Mouse (Mus musculus) limb, embryonic 14.5 days (tissue): ENCODE data around the gene Gm6020. TPM values are rescaled to one million over a fixed set of nuclear protein-coding genes. Genes with fewer than 3 reads are reported as not detected.
A peak's percentile ranks its signal among the peaks of the same experiment; 100 is the strongest.

Experiments
- ATAC-seq: fragments of 200-750 bp; cut with Nextera tagmentation; 2 replicates; pipeline ENCODE4 v1.8.0; 2017; ENCODE audit warnings: low read depth, moderate number of reproducible peaks, moderate TSS enrichment; ENCODE audit not compliant: low FRiP score
- DNase-seq: peaks from one replicate; pipeline ENCODE4 v3.0.0-alpha.2; 2015; ENCODE audit warnings: low spot score
- H3K27ac ChIP-seq: fragments of 300-500 bp; sonication (generic); replicated peaks from 2 replicates; pipeline ENCODE4 v1.5.1; 2014; ENCODE audit warnings: low read depth, mild to moderate bottlenecking, low read length, moderate library complexity, mixed read lengths
- H3K27me3 ChIP-seq: fragments of 300-500 bp; sonication (generic); 2 replicates; pipeline ENCODE4 v1.6.1; 2014; ENCODE audit warnings: low read length, mixed read lengths; ENCODE audit not compliant: control insufficient read depth, insufficient read depth
- H3K36me3 ChIP-seq: fragments of 300-500 bp; sonication (generic); 2 replicates; pipeline ENCODE4 v1.6.1; 2014; ENCODE audit warnings: mild to moderate bottlenecking, low read length, moderate library complexity, mixed read lengths; ENCODE audit not compliant: control insufficient read depth, insufficient read depth
- H3K4me1 ChIP-seq: fragments of 300-500 bp; sonication (generic); 2 replicates; pipeline ENCODE4 v1.6.1; 2014; ENCODE audit warnings: antibody characterized with exemption, low read length, mixed read lengths; ENCODE audit not compliant: control insufficient read depth, insufficient read depth
- H3K4me2 ChIP-seq: fragments of 300-500 bp; sonication (generic); replicated peaks from 2 replicates; pipeline ENCODE4 v1.6.1; 2014; ENCODE audit warnings: low read depth, mild to moderate bottlenecking, low read length, moderate library complexity; ENCODE audit not compliant: severe bottlenecking
- H3K4me3 ChIP-seq: fragments of 300-500 bp; sonication (generic); replicated peaks from 2 replicates; pipeline ENCODE4 v1.5.1; 2014; ENCODE audit warnings: low read length
- H3K9ac ChIP-seq: fragments of 300-500 bp; sonication (generic); 2 replicates; pipeline ENCODE4 v1.6.1; 2014; ENCODE audit warnings: mild to moderate bottlenecking, low read depth, low read length, moderate library complexity; ENCODE audit not compliant: severe bottlenecking
- H3K9me3 ChIP-seq: fragments of 300-500 bp; sonication (generic); 2 replicates; pipeline ENCODE4 v1.6.1; 2016; ENCODE audit warnings: low read length; ENCODE audit not compliant: control insufficient read depth
- POLR2A ChIP-seq: fragments of 200-500 bp; IDR thresholded peaks from 2 replicates; pipeline ENCODE4 v1.8.0; 2012; ENCODE audit warnings: inconsistent platforms, mild to moderate bottlenecking, moderate library complexity, borderline replicate concordance; ENCODE audit not compliant: insufficient read depth, insufficient read length; ENCODE audit errors: extremely low read depth
- WGBS: fragments of 180-500 bp; shearing (Covaris S2); extraction: QIAGEN DNeasy Blood & Tissue Kit; methylation state at CpG from one replicate; pipeline ENCODE4 v1.1.7; 2014; 5-methylcytosine and 5-hydroxymethylcytosine counted together
- polyA plus RNA-seq, 2 experiments: library from polyadenylated mRNA; depleted of rRNA in 1 of 2; stranded (reverse) in 1 of 2; unstranded in 1 of 2; fragments of >200 nt; fragmentation: Nextera tagmentation in 1 of 2; extraction: Ambion mirVana in 1 of 2; gene quantifications; 2 replicates each; pipeline versions ENCODE4 v1.2.1 to v1.2.3; 2012 to 2014

The Gm6020 gene
- polyA plus RNA-seq, 2 experiments, result not detected

DNA sequence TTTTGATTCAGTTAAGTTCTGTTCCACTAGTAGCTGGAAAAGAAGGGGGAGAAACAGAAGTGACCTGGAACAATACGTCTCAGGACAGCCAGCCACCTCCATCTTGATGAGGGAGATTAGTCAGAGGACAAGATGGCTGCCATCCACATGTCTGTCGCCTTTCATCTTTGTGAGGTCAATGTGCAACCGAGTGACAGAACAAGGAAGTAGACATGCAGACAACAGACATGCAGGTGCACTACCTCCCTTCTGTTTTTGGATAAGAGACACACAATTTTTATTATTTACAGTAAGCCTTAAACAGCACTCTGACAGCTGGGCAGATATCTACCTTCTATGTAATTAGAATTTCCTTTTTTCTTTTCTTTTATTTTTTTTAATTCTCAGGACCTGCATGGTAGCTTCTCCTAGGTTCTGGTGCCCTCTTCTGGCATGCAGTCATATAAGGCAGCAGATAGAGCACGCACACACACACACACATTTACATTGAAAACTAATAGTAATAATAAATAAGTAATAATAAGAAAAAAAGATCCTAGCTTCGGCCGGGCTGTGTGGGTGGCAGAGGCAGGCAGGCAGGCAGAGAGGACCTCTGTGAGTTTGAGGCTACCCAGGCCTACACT, 40.1 kb downstream of the Gm6020 start:
- H3K9ac ChIP-seq, result no peak overlapping the region
- no peaks in the 10 kb centered on the region for H3K4me1 ChIP-seq
- no peaks in the 10 kb centered on the region for H3K27me3 ChIP-seq
- ATAC-seq (no peak), DNase-seq (no peak)
- WGBS, result 91% methylated on average over 6 of the region's 6 CpGs
- no peak overlapping the region for H3K4me3 ChIP-seq
- no peaks in the 10 kb centered on the region for H3K36me3 ChIP-seq
- H3K27ac ChIP-seq, result no peak overlapping the region
- H3K9me3 ChIP-seq, result no peaks in the 10 kb centered on the region
- no peak for TF ChIP-seq POLR2A
- no peak overlapping the region for H3K4me2 ChIP-seq

DNA sequence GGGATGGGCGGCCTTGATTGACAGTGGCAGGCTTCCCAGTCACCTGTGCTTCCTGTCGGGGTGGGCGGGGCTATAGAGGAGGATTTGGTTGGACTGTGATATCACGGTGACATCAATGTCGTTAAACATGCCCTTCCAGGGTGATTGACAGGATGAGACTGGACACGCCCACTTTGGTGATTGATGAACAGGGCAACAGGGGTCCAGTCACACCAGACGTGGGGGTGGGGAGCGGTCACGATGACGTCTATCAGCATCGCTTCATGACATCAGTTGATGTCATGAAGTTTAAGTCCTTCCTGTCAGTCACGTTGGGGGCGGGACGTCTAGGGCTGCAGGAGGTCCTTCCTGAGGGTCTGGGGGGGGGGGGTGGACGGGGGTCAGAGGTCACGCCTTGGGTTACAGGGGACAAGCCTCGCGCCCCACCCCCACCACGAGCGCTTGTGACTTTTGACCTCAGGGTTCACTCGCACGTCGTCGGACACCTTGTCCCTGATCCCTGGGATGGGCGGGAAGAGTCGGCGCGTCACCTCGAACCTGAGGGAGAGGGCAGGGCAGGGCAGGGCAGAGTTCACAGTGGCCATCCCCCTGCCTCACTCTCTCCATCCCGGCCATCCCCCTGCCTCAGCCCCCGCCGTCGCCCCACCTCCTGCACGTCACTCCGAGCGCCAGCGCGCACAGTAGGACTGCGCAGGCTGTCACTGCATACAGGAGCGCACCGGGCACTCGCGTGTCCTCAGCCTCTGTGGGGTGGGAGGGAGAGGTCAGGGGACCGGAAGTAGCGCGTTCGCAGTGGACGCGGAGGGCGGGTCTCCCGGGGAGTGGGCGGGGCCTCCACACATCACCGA, 41.2 kb downstream of the Gm6020 start:
- peak overlapping the region; percentile 16; the same call in 1 of the 2 replicates for H3K9ac ChIP-seq
- WGBS, result 43% methylated on average over 48 of the region's 53 CpGs
- no peaks in the 10 kb centered on the region for H3K4me1 ChIP-seq
- H3K4me2 ChIP-seq, result peak overlapping the region; percentile 63
- ATAC-seq, result peak; percentile 12
- H3K27me3 ChIP-seq, result no peaks in the 10 kb centered on the region
- H3K4me3 ChIP-seq, result peak overlapping the region; percentile 59
- peak; percentile 22 for DNase-seq
- no peaks in the 10 kb centered on the region for H3K36me3 ChIP-seq
- no peaks in the 10 kb centered on the region for H3K9me3 ChIP-seq
- TF ChIP-seq POLR2A, result no peak
- no peak overlapping the region for H3K27ac ChIP-seq

DNA sequence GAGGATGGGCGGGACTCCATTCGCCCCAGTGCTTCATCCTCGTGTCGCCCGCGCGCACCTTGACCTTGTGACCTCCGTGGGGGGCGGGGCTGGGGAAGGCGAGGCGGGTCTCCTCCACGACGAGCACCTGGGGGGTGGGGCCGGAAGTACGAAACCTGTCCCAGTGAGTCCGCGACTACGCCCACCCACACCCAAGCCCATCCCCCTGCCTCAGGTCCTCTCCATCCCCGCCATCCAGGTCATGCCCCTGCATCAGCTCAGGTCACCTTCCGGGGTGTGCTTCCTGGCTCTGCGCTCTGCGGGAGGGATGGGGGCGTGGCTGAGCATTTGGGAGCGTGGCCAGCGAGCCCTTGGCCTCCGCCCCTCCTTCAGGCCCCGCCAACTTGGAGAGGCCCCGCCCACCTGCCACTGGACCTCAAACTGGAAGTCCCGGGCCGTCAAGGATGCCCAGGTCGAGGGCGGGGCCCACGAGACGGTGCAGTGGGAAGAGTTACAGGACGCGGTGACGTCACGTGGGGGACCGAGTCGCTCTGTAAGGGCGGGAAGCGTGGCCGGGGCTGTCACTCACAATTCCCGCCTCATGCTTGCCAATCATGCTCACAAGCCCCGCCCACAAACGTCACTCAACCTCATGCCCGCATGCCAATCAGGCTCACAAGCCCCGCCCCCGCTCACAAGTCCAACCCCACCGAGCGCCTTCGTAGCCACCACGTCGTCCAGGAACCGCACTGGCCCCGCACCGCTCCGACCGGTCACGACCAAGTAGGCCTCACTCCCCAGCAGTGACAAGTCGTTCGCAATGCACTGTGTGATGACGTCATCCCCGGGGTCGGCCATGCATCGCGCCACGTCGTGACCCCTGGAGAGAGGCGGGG, 42.1 kb downstream of the Gm6020 start:
- DNase-seq (peak; percentile 91), ATAC-seq (peak; percentile 53)
- no peaks in the 10 kb centered on the region for H3K9me3 ChIP-seq
- peak overlapping the region; percentile 59 for H3K4me3 ChIP-seq
- peak overlapping the region; percentile 91 for H3K27ac ChIP-seq
- H3K36me3 ChIP-seq, result no peaks in the 10 kb centered on the region
- H3K9ac ChIP-seq, result peak overlapping the region; percentile 49
- no peaks in the 10 kb centered on the region for H3K27me3 ChIP-seq
- H3K4me2 ChIP-seq, result peak overlapping the region; percentile 63
- WGBS, result 6% methylated on average over 69 of the region's 70 CpGs
- TF ChIP-seq POLR2A, result no peak
- no peaks in the 10 kb centered on the region for H3K4me1 ChIP-seq

DNA sequence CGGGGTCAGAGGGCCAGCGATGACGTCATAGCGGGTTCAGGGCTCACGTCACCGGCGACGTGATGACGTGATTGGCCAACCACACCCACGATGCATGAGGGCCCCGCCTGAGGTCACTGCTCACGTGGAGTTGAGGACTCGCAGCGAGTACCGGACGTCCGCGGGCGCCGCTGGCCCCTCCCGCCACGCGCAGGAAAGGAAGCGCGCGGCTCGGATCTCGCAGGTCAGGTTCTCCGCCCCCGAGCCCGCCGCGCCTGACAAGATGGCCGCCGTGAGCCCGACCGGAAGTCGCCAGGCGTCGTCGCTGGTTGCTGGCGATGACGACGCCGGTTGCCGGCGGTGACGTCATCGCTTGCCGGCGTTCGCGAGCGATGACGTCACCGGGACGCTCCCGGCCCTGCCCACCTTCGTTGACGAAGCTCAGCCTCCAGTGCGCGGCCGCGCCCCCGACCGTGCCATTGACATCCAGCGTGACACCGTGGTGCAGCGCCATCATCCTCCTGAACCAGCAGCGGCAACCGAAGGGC, 42.8 kb downstream of the Gm6020 start:
- TF ChIP-seq POLR2A, result no peak
- H3K36me3 ChIP-seq, result no peaks in the 10 kb centered on the region
- peak overlapping the region; percentile 63 for H3K4me2 ChIP-seq
- H3K27ac ChIP-seq, result peak overlapping the region; percentile 91
- H3K9ac ChIP-seq, result peak overlapping the region; percentile 49
- DNase-seq (peak; percentile 79), ATAC-seq (peak; percentile 61)
- no peaks in the 10 kb centered on the region for H3K27me3 ChIP-seq
- no peaks in the 10 kb centered on the region for H3K9me3 ChIP-seq
- 3% methylated on average over 41 of the region's 71 CpGs for WGBS
- no peaks in the 10 kb centered on the region for H3K4me1 ChIP-seq
- H3K4me3 ChIP-seq, result peak overlapping the region; percentile 59
